Mouse (Mus musculus) brain, embryonic 14.5 days (tissue): ENCODE measurements around the gene Aff3. TPM values are rescaled to one million over a fixed set of nuclear protein-coding genes. Genes with fewer than 3 reads are reported as not detected.

Experiments
- DNase-seq: peaks from one replicate; pipeline ENCODE4 v3.0.0-alpha.2; 2011; ENCODE audit warnings: low read depth
- CTCF ChIP-seq: fragments of 200-500 bp; IDR thresholded peaks from 2 replicates; pipeline ENCODE4 v1.5.1; 2012; ENCODE audit warnings: inconsistent platforms, mild to moderate bottlenecking, moderate library complexity, borderline replicate concordance; ENCODE audit not compliant: insufficient read depth, insufficient read length; ENCODE audit errors: extremely low read depth
- POLR2A ChIP-seq: fragments of 200-500 bp; IDR thresholded peaks from 2 replicates; pipeline ENCODE4 v1.6.1; 2012; ENCODE audit warnings: mild to moderate bottlenecking, inconsistent platforms, borderline replicate concordance; ENCODE audit not compliant: poor library complexity, insufficient read depth, insufficient read length, severe bottlenecking; ENCODE audit errors: extremely low read depth
- polyA plus RNA-seq: library from polyadenylated mRNA; depleted of rRNA; stranded (reverse); fragments of >200 nt; gene quantifications from 2 replicates; pipeline ENCODE4 v1.2.3, GENCODE M21; 2012

The Aff3 gene
- polyA plus RNA-seq, 1 experiment, result 52.5 TPM

- DNase-seq, result peak; percentile 19
- TF ChIP-seq POLR2A, result no peak
- no peak for TF ChIP-seq CTCF
Observed at GRCm38 (mm10) chr1:38252031-38252765, 412.6 kb downstream of the Aff3 start.

GRCm38 (mm10) chr1:38251448-38251847 is 413.3 kb downstream of the Aff3 start:
- no peak for TF ChIP-seq POLR2A
- no peak for TF ChIP-seq CTCF
- no peak for DNase-seq

GRCm38 (mm10) chr1:38250246-38250645 is 414.5 kb downstream of the Aff3 start:
- no peak for DNase-seq
- TF ChIP-seq CTCF (no peak), POLR2A (no peak)

- no peak for DNase-seq
- TF ChIP-seq CTCF, result no peak
- TF ChIP-seq POLR2A, result no peak
Observed at GRCm38 (mm10) chr1:38249561-38249960, 415.2 kb downstream of the Aff3 start.

- DNase-seq, result peak; percentile 35
- TF ChIP-seq POLR2A (no peak), CTCF (no peak)
Observed at GRCm38 (mm10) chr1:38248027-38248426, 416.7 kb downstream of the Aff3 start.

GRCm38 (mm10) chr1:38242559-38242958 is 422.2 kb downstream of the Aff3 start:
- TF ChIP-seq CTCF (no peak), POLR2A (no peak)
- no peak for DNase-seq

GRCm38 (mm10) chr1:38241801-38242200 is 423.0 kb downstream of the Aff3 start:
- no peak for DNase-seq
- TF ChIP-seq POLR2A (no peak), CTCF (no peak)

- TF ChIP-seq CTCF (no peak), POLR2A (no peak)
Observed at GRCm38 (mm10) chr1:38241221-38241666, 423.5 kb downstream of the Aff3 start.

GRCm38 (mm10) chr1:38240438-38241220 is 424.1 kb downstream of the Aff3 start:
- no peak for DNase-seq
- TF ChIP-seq CTCF, result no peak
- no peak for TF ChIP-seq POLR2A

More at GRCm38 (mm10) chr1:38241221-38241666, 423.5 kb downstream of the Aff3 start:
- no peak for DNase-seq

GRCm38 (mm10) chr1:38239516-38239915 is 425.2 kb downstream of the Aff3 start:
- DNase-seq, result no peak
- TF ChIP-seq POLR2A (no peak), CTCF (no peak)

GRCm38 (mm10) chr1:38237831-38238230 is 426.9 kb downstream of the Aff3 start:
- DNase-seq, result no peak
- TF ChIP-seq POLR2A, result no peak
- TF ChIP-seq CTCF, result no peak
